Mouse (Mus musculus): ENCODE measurements at regions not wholly inside any gene's neighbourhood (a gene's known extent, or its start where the extent isn't known, plus 50 kb on each side); places are given as distances from the start of the nearest gene placed in this dataset.

GRCm38 (mm10) chr3:147975500-147975899 lies 1014.9 kb downstream of the Adgrl2 start:
- TF ChIP-seq CTCF (IDR thresholded peaks at IDR 0.05; ENCODE audit: extremely low read depth, insufficient read length, insufficient replicate concordance, low read depth, low read length) (no peak), POLR2A (IDR thresholded peaks at IDR 0.05; ENCODE audit: low read depth, low read length) (no peak)
